Mouse (Mus musculus): ENCODE data around the gene Ubl3.

Ubl3 gene

GRCm38 (mm10) chr5:148552187-148553071 lies at the start of gene Ubl3:
TSS of gene Ubl3 (minus strand) at chr5:148552789.
- peak; percentile 79 to 82 for DNase-seq

- no peak for DNase-seq
These were observed 45.8 kb upstream of the Ubl3 start for GRCm38 (mm10) chr5:148598376-148598775.

DNA sequence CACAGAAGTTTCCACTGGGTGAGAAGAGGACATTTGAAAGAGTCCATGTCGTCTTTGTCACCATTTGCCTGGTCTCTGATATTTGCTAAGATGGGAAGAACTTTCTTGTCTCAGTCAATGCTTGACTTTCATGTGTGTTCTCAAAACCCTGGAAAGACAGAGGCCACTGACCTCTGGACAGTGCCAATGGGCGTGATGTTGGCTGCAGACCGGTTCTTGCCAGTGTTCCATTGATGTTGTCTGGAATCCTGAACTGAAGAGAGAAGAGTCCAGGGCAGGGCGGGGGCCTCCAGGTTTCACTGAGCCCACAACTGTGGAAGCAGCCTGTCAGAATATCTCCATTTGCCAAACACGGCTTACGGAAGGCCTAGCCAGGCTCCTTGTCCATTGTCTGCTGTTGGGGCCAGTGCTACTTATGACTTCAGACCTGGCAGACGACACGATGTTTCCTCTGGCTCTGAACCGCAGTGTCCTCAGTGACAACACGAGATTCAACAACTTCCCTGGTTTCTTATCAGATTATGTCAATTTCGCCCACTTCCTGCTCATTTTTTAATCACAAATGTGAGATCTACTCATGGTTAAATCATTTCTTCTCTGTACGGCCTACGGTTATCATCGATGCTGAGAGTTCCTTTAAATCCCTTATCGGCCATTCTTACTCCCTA lies 43.6 kb upstream of the Ubl3 start:
- DNase-seq: no peak

- no peak for DNase-seq
These were observed 42.8 kb upstream of the Ubl3 start for GRCm38 (mm10) chr5:148595459-148595751.

GRCm38 (mm10) chr5:148594693-148595458 lies 42.3 kb upstream of the Ubl3 start:
- DNase-seq: no peak

DNA sequence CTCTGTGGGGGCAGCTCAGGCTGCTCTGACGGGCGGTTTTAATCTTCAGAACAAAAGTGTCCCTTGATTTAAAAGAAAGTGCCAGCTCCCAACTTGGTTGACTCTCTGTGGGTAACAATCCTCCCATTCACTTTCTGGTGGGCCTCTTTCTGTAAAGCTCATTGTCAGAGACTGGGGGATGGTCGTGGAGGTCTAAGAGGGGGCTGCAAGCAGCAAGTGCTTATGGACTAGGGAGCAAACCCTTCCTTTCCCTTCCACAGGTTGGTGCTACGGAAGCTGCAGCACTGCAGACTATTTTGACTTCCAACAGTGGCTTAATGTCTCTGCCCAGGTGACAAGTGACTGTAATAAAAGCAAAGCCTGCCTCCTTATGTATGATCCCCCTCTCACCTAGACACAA lies 41.0 kb upstream of the Ubl3 start:
- DNase-seq: no peak

GRCm38 (mm10) chr5:148591448-148591862 lies 38.9 kb upstream of the Ubl3 start:
- DNase-seq: no peak

GRCm38 (mm10) chr5:148590603-148591447 lies 38.2 kb upstream of the Ubl3 start:
- DNase-seq: no peak

GRCm38 (mm10) chr5:148588987-148589386 lies 36.4 kb upstream of the Ubl3 start:
- no peak for DNase-seq

- no peak for DNase-seq
These were observed 35.6 kb upstream of the Ubl3 start for GRCm38 (mm10) chr5:148588142-148588650.

DNA sequence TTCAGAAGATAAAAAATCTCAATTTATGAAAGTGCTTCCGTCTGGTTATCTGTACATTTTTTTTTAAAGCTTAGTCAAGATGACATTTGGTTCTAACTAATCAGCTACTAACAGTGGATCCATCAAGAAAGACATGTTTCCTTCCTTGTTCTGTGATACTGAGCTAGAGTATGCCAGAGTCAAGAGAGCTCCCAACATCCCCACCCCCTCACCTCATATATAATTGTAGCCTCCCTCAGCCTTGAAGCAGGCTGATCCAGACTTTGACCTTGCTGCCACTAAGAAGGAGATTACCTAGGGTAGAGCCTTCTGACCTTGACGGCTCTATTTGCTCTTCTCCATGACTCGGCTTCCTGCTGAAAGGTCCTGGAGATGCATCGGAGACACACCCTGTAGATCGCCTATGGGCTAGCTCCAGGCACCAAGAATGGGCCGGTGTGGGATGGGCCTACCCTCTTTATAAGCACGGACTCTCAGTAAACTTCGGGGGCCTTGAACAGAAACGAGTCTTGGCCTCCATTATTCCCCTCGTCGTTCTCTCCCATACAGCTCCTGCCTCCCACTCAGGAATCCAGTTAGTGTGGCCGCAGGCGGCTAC lies 27.9 kb upstream of the Ubl3 start:
- DNase-seq: no peak

DNA sequence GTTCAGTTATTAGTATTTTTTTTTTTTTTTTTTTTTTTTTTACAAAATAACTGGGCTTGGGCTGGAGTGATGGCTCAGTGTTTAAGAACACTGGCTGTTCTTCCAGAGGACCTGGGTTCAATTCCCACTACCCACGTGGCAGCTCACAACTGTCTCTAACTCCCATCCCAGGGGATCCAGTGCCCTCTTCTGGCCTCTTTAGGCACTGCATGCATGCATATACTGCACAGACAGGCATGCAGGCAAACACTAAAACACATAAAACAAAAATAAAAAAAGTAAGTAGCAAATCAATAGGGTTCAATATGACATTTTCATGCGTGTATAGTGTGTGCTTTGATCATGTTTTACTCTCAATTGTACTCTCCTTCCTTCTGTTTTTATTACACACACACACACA lies 26.6 kb upstream of the Ubl3 start:
- DNase-seq: no peak

- no peak for DNase-seq
These were observed 25.8 kb upstream of the Ubl3 start for GRCm38 (mm10) chr5:148578353-148578752.

- no peak for DNase-seq
These were observed 24.7 kb upstream of the Ubl3 start for GRCm38 (mm10) chr5:148577278-148577677.

GRCm38 (mm10) chr5:148575163-148575562 lies 22.6 kb upstream of the Ubl3 start:
- no peak for DNase-seq

DNA sequence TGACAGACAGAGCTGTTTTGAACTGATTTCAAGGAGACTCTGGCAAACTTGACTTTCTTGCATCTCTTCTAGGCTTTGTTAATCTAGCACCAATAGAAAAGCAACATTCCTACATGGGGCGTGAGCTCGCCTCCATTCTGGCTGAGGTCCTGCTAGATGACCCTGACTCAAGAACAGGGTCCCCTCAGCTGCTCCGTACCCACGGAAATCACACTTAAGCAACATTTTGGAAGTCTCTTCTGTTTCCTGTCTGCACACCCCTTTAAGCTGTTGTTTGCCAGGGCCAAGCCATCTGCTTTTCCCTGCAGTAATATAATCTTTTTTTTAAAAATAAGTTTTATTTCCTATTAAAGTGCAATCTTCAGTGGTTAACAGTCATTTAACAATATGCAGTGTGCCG lies 20.1 kb upstream of the Ubl3 start:
- DNase-seq: no peak

DNA sequence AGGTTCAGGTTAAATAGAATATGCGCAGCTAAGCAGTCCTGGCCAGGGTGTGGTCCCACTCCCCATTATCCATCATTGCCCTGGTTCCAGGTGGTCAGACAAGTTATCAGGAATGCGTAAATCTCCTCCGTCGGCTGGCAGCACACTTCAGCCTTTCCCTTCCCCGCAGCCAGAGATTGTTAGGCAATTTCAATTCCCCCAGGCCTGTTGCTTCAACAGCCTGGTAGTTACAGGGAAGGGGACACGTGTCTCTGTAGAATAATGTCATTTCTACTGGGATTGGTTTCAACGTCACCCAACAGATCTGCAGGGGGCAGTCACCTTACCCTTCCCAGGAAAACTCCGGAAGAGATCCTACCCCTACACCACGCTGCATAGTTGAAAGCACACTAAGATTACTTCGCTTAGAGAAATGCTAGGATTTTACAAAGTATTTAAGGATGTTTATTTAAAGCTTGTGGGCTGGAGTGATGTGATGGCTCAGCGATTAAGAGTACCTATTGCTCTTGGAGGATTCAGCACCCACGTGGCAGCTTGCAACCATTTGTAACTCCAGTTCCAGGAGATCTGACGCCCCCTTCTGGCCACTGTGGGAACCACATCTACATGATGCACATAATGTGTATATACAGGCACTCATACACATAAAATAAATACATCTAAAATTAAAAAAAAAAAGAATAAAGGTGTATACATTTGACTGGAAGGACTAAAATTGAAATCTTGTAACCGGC lies 18.1 kb upstream of the Ubl3 start:
- no peak for DNase-seq

- DNase-seq: no peak
These were observed 16.9 kb upstream of the Ubl3 start for GRCm38 (mm10) chr5:148569444-148569843.

GRCm38 (mm10) chr5:148565636-148566035 lies 13.0 kb upstream of the Ubl3 start:
- no peak for DNase-seq

GRCm38 (mm10) chr5:148564073-148564472 lies 11.5 kb upstream of the Ubl3 start:
- DNase-seq: no peak

- no peak for DNase-seq
These were observed 10.7 kb upstream of the Ubl3 start for GRCm38 (mm10) chr5:148563281-148563680.

All from spleen, adult 18-20 months (tissue).